Mouse (Mus musculus): ENCODE measurements around the gene Ugt1a8.

Ugt1a8 gene

DNA sequence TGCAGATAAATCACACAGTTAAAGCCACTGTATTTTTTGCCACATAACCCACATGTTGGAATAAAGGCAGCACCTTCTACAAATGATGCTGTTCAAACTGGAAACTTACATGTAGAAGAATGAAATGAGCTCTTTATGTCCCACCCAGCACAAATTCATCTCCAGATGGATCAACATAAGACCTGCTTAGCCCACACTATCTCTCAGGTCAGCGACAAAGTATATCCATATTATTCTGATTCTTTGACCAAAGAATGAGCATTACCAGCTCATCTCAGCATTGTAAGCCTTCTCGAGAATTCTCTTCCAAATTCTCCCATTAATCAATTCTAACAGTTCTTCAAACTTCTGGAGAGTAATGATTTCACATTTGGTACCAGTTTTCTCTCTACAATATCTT is 134.6 kb downstream of the Ugt1a8 start:
- DNase-seq (ENCODE audit: low spot score in 2 of 2), result no peak

DNA sequence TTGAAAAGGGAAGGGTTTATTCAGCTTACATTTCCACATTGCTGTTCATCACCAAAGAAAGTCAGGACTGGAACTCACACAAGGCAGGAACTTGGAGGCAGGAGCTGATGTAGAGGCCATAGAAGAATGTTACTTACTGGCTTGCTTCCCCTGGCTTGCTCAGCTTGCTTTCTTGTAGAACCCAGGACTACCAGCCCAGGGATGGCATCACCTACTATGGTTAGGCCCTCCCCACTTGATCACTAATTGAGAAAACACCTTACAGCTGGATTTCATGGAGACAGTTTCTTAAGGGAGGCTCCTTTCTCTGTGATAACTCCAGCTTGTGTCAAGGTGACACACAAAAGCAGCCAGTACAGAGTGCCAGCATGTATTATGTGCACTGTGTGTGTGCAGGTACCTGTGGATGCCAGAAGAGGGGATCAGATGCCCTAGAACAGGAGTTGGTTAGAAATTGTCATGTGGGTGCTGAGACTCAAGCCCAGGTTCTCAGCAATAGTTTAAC is 135.4 kb downstream of the Ugt1a8 start:
- peak in 1 of 2 experiments; percentile 7 for DNase-seq (ENCODE audit: low spot score in 2 of 2)

DNA sequence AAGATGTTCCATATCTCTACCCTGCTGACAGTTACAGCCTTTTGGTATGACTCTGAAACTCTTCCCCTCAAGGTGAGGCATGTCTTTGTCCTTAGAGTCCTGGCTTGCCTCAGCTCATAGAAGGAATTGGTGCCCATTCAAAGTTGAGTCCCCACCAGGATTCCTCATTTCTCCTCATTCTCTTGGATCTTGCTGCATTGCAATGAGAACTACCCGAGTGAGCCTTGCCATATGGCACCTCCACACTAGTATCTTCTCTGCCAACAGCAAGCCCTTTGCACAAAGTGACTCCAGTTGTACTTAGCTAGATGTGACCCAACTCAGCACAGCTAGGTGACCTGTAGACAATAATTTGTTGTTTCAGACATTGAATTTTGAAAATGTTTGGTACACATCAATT is 136.0 kb downstream of the Ugt1a8 start:
- DNase-seq (ENCODE audit: low spot score in 2 of 2), result peak in 1 of 2 experiments; percentile 10

DNA sequence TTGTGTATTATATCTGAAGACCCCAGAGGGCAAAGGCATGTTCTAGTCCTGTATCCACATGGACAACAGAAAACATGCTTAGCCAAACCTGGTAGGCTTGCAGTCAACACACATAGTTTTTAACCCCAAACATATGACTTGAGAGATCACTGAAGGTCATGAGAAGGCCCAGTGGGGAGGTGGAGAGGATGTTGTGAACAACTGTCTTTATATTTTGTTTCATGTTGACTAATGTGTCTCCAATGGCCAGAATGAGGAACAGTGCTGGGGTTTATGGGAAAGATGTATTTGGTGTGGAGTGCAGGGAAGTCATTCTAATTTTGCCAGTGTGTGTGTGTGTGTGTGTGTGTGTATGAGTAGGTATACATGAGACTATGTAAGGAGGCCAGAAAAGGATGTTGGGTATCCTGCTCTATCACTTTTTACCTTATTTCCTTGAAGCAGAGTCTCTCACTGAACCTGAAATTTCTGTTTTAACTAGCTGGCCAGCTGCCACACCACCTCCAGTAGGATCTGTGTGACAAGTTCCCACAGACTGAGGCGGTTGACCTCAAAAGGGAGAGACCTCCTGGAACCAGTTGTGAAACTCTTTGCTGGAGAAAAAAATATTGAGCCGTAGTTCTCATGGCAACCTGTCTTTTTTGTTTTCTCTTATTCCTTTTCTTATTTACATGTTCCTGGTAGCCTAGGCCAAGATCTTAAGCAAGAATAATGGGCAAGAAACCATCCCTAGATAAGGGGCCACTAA is 136.6 kb downstream of the Ugt1a8 start:
- peak; percentile 3 to 14 for DNase-seq (ENCODE audit: low spot score in 2 of 2)

DNA sequence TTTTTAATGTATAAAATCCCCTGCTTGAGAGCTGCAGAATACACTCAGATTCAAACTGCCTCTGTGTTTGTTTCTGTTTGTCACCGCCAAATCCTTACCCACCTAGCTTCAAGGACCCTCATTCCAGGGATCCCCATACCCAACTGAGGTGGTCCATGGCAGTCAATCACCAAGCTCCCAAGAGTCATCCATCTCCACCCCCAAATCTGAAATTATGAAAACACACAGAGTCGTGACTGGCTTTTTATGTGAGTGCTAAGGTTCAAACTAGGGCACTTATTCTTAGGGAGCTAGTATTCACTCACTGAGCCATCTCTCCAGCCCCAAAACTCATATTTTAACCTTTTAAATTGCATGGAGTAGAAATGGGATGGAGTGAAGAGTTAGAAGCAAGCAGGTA is 137.7 kb downstream of the Ugt1a8 start:
- peak in 1 of 2 experiments; percentile 3 for DNase-seq (ENCODE audit: low spot score in 2 of 2)

DNA sequence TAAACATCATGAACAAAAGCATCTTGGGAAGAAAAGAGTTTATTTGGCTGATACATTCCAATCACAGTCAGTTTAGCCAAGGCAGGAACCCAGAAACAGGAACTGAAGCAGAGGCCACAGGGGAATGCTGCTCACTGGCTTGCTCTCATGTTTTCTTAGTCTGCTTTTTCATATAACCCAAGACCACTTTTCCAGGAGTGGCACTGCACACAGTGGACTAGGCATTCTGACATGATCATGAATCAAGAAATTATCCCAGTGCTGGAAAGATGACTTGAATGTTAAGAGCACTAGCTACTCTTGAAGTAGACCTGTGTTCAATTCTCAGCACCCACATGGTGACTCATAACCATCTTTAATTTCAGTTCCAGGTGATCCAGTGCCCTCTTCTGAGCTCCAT is 138.1 kb downstream of the Ugt1a8 start:
- no peak for DNase-seq (ENCODE audit: low spot score in 2 of 2)

DNA sequence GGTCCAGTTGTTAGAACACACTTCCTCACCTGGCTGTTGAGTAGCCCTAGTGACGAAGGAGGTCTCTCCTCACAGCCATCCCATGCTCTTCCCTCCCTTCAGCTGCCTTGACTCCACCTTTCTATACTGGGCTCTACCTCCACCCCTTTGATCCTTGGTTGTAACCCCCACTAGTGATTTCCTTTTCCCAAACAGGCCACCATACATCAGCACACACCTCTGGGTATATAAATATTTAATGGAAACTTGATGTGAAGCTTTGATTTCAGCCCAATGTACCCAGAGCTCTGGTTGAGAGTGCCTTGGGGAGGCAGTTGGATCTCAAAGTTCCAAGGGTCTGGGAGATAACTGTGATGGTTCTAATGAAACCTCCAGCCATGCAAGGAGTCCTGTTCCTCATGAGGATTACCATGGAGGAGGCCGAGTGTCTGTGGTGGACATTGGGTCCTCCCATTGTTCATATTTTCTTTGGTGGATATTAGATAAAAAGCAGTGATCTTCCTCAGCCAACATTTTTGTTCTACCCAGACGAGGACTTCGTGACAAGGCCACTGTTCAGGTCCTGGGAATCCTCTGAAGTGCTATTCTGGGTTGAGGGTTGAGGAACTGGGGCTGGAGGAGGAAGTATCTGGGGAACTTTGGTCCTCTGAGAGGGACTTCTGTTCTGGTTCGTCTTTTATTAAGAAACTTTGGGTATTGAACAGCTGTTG is 139.2 kb downstream of the Ugt1a8 start, which contains the start of gene Mroh2a:
Gene Mroh2a, plus strand, starts transcription at position 317 of the 710 bp plus-strand sequence.
- peak in 1 of 2 experiments; percentile 4 for DNase-seq (ENCODE audit: low spot score in 2 of 2)

DNA sequence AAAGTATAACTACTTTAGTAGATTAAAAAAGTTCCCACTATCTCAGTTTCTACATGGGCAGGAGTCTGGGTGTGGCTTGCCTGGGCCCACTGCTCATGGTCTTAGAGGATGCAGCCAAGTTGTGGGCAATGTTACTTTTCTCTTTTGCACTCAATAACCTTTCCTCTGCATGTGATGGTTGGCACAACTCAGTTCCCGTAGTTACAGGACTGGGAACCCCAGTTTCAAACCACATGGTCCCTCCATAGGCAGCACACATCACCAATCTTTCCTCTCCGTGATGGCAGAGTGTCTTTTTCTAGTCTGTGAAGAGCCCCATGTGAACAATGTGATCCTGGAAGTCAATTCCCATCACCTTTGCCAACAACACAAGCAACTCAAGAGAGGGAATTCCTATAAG is 139.9 kb downstream of the Ugt1a8 start:
- DNase-seq (ENCODE audit: low spot score in 2 of 2), result peak in 1 of 2 experiments; percentile 8

DNA sequence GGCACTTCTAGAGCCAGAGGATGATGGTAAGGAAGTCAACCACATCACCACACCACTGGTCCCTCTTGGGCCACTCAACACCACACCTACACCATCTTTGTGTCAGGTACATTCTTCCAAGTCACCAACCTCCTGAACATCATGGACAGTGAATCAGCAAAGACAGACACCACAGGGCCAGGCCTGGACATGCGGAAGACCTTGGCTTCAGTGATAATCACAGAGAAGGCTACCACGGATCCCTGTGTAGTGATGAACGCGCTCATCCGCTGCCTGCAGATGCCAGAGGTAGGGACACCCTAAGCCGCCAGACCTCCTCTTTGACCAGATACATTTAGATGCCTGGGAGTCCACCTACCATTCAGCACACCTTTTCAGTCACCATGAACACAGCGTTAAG is 140.5 kb downstream of the Ugt1a8 start:
- DNase-seq (ENCODE audit: low spot score in 2 of 2), result peak in 1 of 2 experiments; percentile 3

DNA sequence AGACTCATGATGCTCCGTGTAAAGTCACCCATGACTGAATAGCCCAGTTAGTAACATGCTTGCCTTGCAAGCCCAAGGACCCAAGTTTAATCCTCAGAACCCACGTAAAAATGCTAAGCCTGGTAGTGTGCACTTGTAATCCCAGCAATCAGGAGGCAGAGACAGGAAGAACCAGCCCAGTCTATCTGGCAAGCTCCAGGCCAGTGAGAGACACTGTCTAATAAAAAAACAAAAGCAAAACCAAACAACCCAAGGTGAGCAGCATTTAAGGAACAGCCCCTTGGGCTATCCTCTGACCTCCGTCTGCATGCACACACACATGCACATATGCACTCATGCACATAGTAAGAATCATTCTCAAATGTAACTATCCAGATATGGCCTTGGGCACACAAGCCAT is 142.0 kb downstream of the Ugt1a8 start:
- no peak for DNase-seq (ENCODE audit: low spot score in 2 of 2)

DNA sequence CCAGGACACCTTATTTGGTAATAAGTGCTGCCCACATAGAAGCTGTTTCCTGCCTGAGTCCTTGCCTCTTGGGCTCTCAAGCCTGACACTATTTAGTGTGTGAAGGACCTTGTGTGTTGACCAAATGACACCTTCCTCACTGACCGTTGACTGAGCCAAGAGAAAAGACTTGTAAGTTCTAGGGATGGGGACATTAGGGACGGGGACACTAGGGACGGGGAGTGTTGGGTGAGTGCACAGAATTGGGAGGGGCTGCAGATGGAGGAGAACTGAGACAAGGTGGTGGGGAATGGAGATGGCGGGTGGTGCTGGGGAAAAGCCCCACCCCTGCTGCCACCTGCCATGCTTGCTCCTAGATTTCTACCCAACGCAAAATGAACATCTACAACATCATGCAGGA is 142.4 kb downstream of the Ugt1a8 start:
- DNase-seq (ENCODE audit: low spot score in 2 of 2), result no peak

DNA sequence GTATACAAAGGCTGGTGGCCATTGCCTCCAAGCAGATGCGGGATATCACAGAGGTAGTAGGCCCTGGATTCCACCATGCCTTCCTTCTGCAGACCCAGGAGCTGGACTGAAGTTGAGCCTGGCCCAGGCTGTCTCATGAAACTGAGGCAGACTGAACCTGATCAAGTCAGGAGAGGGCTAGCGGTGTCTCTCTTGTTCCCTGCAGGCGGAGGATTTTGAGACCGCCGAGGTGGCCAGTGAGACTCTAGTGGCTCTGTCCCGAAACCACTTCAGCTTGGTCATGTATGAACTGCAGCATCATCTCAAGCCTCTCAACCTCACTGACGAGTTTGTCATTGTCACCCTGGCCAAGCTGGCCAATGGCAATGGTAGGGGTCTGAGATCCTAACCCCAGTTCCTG is 142.8 kb downstream of the Ugt1a8 start:
- no peak for DNase-seq (ENCODE audit: low spot score in 2 of 2)

DNA sequence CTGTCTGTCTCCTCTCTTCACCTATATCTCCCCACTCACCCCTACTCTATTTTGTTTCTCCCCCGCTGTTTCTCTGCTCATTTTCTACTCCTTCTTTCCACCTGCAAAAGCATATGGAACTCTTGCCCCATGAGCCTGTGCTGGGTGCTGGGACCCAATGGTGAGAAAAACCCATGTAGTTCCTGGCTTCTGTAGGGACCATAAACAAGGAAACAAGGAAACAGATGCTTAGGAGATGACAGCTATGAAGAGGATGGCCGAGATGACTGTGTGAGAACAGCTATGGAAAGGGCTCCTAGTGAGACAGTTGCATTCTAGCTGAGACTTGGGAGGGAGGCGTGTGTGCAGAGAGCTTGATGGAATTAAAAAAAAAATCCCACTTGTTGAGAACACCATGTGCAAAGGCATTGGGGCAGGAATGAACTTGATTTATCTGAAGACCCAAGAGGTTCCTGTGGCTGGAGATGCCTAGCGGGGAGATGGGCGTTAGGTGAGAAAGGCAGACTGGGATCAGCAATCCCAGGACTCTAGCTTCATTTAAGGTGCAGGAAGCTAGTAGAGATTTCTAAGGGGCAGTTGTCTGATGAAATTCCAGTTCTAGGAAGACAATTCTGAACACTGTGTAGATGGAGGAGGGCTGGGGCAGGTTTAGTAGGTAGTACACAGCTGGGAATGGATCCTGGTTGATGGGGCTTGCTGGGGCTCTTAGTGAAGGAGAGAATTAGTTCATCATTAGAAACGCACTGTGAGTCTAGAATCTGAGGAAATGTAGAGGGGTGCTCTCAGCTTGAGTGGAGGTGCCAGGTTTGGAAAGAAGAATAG is 143.6 kb downstream of the Ugt1a8 start:
- DNase-seq (ENCODE audit: low spot score in 2 of 2), result no peak

DNA sequence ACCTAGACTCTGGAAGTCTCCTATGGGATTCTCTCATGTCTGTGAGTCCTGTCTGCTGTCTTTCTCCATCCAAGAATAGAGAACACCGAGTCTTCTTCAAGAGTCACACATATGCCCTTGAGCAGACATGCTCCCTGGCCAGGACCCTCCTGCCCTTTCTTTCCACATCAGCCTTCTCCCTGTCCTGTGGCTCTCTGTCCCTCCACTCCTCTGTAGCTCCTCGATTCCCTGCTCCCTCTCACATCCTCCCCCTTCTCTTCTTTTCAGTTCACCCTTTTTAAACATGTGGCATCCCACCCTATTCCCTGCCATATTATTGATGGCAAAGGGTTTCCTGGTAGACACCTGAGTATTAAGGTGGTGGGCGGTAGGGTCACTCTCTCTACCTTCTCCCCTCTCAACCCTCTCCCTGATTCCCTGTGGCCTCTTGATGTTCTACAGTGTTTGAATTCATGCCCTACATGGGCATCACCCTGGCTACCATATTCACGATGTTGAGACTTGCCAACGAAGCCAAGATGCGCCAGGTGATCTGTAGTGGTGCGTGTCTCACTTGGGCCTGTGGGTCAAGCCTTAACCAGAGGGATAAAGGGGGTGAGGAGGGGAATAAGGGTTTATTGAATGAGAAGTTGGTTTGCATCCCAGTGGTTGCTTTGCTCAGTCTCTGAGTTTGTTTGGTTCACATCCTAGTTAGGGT is 144.3 kb downstream of the Ugt1a8 start:
- no peak for DNase-seq (ENCODE audit: low spot score in 2 of 2)

DNA sequence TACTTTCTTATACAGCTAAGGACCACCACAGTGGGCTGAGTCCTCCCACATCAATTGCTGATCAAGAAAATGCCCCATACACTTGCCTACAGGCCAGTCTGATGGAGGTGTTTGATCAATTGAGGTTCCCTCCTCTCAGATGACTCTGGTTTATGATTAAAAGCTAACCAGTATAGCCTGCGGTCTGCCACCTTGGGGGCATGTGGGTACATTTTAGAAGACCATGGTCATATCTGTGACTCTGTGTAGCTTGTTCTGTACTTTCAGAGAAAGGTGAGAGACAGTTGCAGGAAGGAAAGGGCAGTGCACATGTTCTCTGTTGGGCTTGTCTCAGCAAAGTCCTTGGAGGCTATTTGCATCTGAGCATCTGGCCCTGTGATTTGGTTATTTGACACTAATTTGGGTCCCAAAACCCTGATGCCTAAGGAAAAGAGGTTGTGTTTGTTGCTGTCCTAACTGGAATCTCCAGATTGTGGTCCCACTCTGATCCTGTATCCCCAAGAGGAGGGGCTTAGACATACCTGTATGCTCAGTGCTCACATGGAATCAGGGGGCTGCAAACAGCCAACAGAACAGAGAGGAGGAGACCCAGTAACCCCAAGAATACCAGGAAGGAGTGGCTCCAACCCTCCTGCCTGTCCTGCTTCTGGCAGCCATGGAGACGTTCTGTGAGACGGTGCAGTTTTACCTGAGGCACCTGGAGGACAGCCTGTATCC is 145.2 kb downstream of the Ugt1a8 start:
- no peak for DNase-seq (ENCODE audit: low spot score in 2 of 2)

DNA sequence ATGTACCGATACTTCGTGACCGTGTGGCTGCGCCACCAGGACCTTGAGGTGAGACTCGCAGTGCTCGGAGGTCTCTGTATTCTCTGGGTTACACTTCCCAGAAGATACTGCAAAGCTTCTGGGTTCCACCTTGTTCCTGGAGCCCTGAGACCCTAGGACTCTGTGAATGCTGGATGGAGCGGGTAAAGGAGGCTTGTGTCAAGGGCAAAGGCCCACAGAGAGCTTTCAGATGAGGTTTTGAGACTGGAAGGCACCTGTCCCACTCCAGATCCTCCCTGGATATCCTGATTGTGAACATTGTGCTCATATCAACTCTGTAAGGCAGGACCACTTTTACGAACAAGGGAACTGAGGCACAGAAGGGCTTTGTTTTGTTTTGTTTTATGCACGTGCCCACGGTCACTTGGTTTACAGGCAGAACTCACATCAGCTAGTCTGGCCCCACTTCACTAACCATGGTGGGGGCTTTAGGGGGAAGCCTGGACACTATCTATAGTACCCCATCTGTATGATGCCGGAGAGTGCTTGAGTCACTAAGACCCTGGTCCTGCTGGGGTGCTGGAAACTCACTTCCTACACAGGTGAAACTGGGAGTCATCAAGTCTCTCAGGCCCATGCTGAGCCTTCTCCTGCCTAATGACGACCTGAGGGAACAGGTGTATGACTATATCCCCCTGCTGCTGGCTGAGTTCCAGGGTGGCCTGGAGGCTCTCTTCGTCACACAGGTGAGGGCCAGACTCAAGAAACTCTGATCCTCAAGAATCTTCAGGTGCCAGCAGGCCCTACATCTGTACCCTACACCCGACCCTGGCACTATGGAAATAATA is 146.0 kb downstream of the Ugt1a8 start:
- no peak for DNase-seq (ENCODE audit: low spot score in 2 of 2)

DNA sequence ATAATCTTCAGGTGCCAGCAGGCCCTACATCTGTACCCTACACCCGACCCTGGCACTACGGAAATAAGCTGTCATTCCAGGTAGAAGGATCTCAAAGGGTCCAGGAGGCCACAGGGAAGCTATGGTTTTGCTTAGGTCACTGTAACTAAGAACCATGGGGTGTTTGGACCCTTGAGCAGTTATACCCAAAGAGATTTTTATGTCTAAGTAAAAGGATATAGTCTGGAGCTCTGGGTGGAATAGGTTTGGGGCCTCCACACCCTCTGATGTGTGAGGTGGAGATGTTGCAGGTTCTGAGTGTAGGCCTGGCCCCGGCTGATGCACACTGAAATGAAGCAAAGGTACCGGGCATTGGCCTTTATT is 146.6 kb downstream of the Ugt1a8 start:
- DNase-seq (ENCODE audit: low spot score in 2 of 2), result no peak

DNA sequence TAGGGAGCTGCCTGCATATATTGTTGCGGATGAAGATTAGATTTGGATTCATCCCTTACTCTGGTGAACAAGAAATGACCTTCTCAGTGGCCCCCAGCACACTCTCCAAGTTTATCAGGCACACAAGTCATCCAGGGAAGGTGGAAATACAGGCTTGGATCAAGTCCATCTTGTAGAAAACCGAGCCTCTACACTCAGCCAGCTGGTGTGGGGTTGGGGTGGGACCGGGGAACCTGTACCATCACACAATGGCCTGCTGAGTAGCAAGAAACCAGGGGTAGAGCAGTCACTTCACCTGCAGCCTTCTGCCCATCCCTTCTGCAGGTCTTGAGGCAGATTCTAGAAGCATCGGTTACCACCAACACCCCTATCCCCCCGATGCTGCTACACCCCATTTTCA is 147.0 kb downstream of the Ugt1a8 start:
- DNase-seq (ENCODE audit: low spot score in 2 of 2), result no peak

DNA sequence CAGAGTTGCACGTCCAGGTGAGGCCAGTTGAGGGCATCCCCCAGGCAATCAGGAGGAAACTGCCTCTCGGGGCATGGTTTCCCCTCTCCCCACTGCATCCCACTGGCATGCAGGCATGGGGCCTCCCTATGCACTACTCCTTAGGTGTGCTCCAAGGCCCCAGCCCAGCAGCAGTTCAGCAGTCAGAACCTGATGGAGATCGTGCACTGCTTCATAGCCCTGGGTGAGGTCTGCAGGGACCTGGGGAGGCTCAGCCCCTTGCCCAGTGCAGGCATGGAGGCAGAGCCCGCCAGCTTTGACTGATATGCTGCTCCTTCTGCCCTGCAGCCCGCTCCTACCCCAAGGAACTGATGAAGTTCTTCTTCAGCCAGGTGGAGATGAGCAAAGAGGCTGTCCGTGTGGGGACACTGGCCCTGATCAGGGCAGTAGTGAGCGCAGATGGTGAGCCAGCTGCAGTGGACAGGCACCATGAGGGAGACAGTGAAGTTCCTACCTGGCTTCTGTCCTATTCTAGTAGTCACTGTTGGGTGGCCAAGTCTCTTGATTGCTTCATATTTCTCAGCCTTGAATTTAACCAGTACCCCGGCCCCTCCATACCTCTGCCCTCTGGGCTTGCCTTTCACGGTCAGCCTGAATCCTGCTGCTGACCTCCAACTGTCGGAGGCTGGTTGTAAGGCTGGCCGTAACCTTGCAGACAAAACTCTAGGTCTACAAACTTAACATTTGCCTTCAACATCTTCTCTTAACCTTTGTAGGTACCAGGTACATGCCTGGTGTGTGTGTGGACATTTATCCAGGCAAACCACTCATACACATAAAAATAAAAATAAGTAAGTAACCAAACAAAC is 147.7 kb downstream of the Ugt1a8 start:
- DNase-seq (ENCODE audit: low spot score in 2 of 2), result no peak
